Mouse (Mus musculus) midbrain, embryonic 14.5 days (tissue): ENCODE results near the gene RPS10-NUDT3. TPM values are rescaled to one million over a fixed set of nuclear protein-coding genes. Genes with fewer than 3 reads are reported as not detected.

Source experiments
- ATAC-seq: fragments of 200-750 bp; cut with Nextera tagmentation; 2 replicates; pipeline ENCODE4 v1.8.0; 2017; ENCODE audit warnings: moderate number of reproducible peaks, moderate library complexity; ENCODE audit not compliant: low FRiP score, low TSS enrichment
- DNase-seq: peaks from one replicate; pipeline ENCODE4 v3.0.0-alpha.2; 2015
- H3K27ac ChIP-seq: fragments of 300-500 bp; sonication (generic); replicated peaks from 2 replicates; pipeline ENCODE4 v1.5.1; 2014; ENCODE audit warnings: mild to moderate bottlenecking, low read depth, low read length, moderate library complexity
- H3K27me3 ChIP-seq: fragments of 300-500 bp; sonication (generic); 2 replicates; pipeline ENCODE4 v1.6.1; 2014; ENCODE audit warnings: low read length, control low read depth, mixed read lengths; ENCODE audit not compliant: control insufficient read depth, insufficient read depth
- H3K36me3 ChIP-seq: fragments of 300-500 bp; sonication (generic); 2 replicates; pipeline ENCODE4 v1.6.1; 2014; ENCODE audit warnings: low read length, control low read depth; ENCODE audit not compliant: control insufficient read depth, insufficient read depth
- H3K4me1 ChIP-seq: fragments of 300-500 bp; sonication (generic); 2 replicates; pipeline ENCODE4 v1.6.1; 2014; ENCODE audit warnings: mild to moderate bottlenecking, antibody characterized with exemption, low read length, control low read depth; ENCODE audit not compliant: control insufficient read depth, insufficient read depth
- H3K4me2 ChIP-seq: fragments of 300-500 bp; sonication (generic); 2 replicates; pipeline ENCODE4 v1.6.1; 2014; ENCODE audit warnings: mild to moderate bottlenecking, low read length, moderate library complexity
- H3K4me3 ChIP-seq: fragments of 300-500 bp; sonication (generic); replicated peaks from 2 replicates; pipeline ENCODE4 v1.5.1; 2014; ENCODE audit warnings: low read depth, low read length
- H3K9ac ChIP-seq: fragments of 300-500 bp; sonication (generic); replicated peaks from 2 replicates; pipeline ENCODE4 v1.6.1; 2014; ENCODE audit warnings: mild to moderate bottlenecking, low read length, moderate library complexity
- H3K9me3 ChIP-seq: fragments of 300-500 bp; sonication (generic); 2 replicates; pipeline ENCODE4 v1.6.1; 2016; ENCODE audit warnings: low read length, control low read depth, mixed read lengths; ENCODE audit not compliant: control insufficient read depth
- WGBS: fragments of 180-500 bp; shearing (Covaris S2); extraction: QIAGEN DNeasy Blood & Tissue Kit; methylation state at CpG from one replicate; pipeline ENCODE4 v1.1.7; 2014; 5-methylcytosine and 5-hydroxymethylcytosine counted together
- polyA plus RNA-seq: library from polyadenylated mRNA; unstranded; fragments of >200 nt; fragmentation: Nextera tagmentation; extraction: Ambion mirVana; gene quantifications from 2 replicates; pipeline ENCODE4 v1.2.1, GENCODE M21; 2014

RPS10-NUDT3 gene
- polyA plus RNA-seq, 1 experiment from 2014 or later: not detected

GRCm38 (mm10) chr17:27552215-27553201, 82.5 kb downstream of the RPS10-NUDT3 start:
- Histone ChIP-seq H3K4me1 (peaks cover 15% of the 10 kb centered on the region), H3K9ac (no peak overlapping the region), H3K4me2 (no peak overlapping the region), H3K4me3 (no peak overlapping the region), H3K27ac (no peak overlapping the region), H3K36me3 (no peaks in the 10 kb centered on the region), H3K9me3 (no peaks in the 10 kb centered on the region), H3K27me3 (peaks cover 6% of the 10 kb centered on the region; the same call in 1 of the 2 replicates)
- WGBS: 76% methylated on average over 23 of the region's 23 CpGs
- DNase-seq (no peak), ATAC-seq (no peak)

GRCm38 (mm10) chr17:27551393-27551940, 83.6 kb downstream of the RPS10-NUDT3 start:
- Histone ChIP-seq H3K4me1 (peaks cover 15% of the 10 kb centered on the region), H3K4me3 (no peak overlapping the region), H3K9ac (no peak overlapping the region), H3K27me3 (peaks cover 6% of the 10 kb centered on the region; the same call in 1 of the 2 replicates), H3K27ac (no peak overlapping the region), H3K9me3 (no peaks in the 10 kb centered on the region), H3K4me2 (no peak overlapping the region), H3K36me3 (no peaks in the 10 kb centered on the region)
- DNase-seq (no peak), ATAC-seq (no peak)
- WGBS: 67% methylated on average over 10 of the region's 10 CpGs

GRCm38 (mm10) chr17:27549234-27549633, 85.8 kb downstream of the RPS10-NUDT3 start:
- Histone ChIP-seq H3K4me2 (no peak overlapping the region), H3K4me1 (0 out of 2 replicates have a peak, but pooled peaks cover 3% of the 10 kb centered on the region), H3K27me3 (no peaks in the 10 kb centered on the region), H3K27ac (no peak overlapping the region), H3K9me3 (no peaks in the 10 kb centered on the region), H3K9ac (no peak overlapping the region), H3K4me3 (no peak overlapping the region), H3K36me3 (no peaks in the 10 kb centered on the region)
- DNase-seq (no peak), ATAC-seq (no peak)
- 34% methylated on average over 8 of the region's 8 CpGs for WGBS

- H3K27ac ChIP-seq: no peak overlapping the region
- ATAC-seq (no peak), DNase-seq (no peak)
- H3K27me3 ChIP-seq: no peaks in the 10 kb centered on the region
- no peak overlapping the region for H3K9ac ChIP-seq
- H3K4me3 ChIP-seq: no peak overlapping the region
- WGBS: 75% methylated on average over 9 of the region's 9 CpGs
- H3K4me1 ChIP-seq: 0 out of 2 replicates have a peak, but pooled peaks cover 3% of the 10 kb centered on the region
- H3K4me2 ChIP-seq: no peak overlapping the region
- H3K9me3 ChIP-seq: no peaks in the 10 kb centered on the region
- H3K36me3 ChIP-seq: no peaks in the 10 kb centered on the region
Observed at GRCm38 (mm10) chr17:27547253-27547868, 87.7 kb downstream of the RPS10-NUDT3 start.

- no peak overlapping the region for H3K4me2 ChIP-seq
- WGBS: 66% methylated on average over 7 of the region's 7 CpGs
- no peaks in the 10 kb centered on the region for H3K36me3 ChIP-seq
- H3K9ac ChIP-seq: no peak overlapping the region
- no peak overlapping the region for H3K27ac ChIP-seq
- 0 out of 2 replicates have a peak, but pooled peaks cover 3% of the 10 kb centered on the region for H3K4me1 ChIP-seq
- ATAC-seq (no peak), DNase-seq (no peak)
- H3K27me3 ChIP-seq: no peaks in the 10 kb centered on the region
- no peaks in the 10 kb centered on the region for H3K9me3 ChIP-seq
- no peak overlapping the region for H3K4me3 ChIP-seq
Observed at GRCm38 (mm10) chr17:27546574-27547085, 88.4 kb downstream of the RPS10-NUDT3 start.

GRCm38 (mm10) chr17:27545991-27546390, 89.0 kb downstream of the RPS10-NUDT3 start:
- no peak for ATAC-seq
- Histone ChIP-seq H3K27ac (no peak overlapping the region), H3K4me1 (0 out of 2 replicates have a peak, but pooled peaks cover 3% of the 10 kb centered on the region), H3K9ac (no peak overlapping the region), H3K36me3 (no peaks in the 10 kb centered on the region), H3K9me3 (no peaks in the 10 kb centered on the region), H3K4me2 (no peak overlapping the region), H3K4me3 (no peak overlapping the region), H3K27me3 (no peaks in the 10 kb centered on the region)
- WGBS: 45% methylated on average over 12 of the region's 12 CpGs
- no peak for DNase-seq

GRCm38 (mm10) chr17:27544551-27544950, 90.5 kb downstream of the RPS10-NUDT3 start:
- no peak overlapping the region for H3K9ac ChIP-seq
- DNase-seq (no peak), ATAC-seq (no peak)
- H3K4me2 ChIP-seq: no peak overlapping the region
- no peak overlapping the region for H3K4me3 ChIP-seq
- H3K4me1 ChIP-seq: 0 out of 2 replicates have a peak, but pooled peaks cover 3% of the 10 kb centered on the region
- H3K27me3 ChIP-seq: no peaks in the 10 kb centered on the region
- no peak overlapping the region for H3K27ac ChIP-seq
- WGBS: 78% methylated on average over 11 of the region's 11 CpGs
- no peaks in the 10 kb centered on the region for H3K36me3 ChIP-seq
- H3K9me3 ChIP-seq: no peaks in the 10 kb centered on the region

GRCm38 (mm10) chr17:27541984-27542383, 93.0 kb downstream of the RPS10-NUDT3 start:
- no peaks in the 10 kb centered on the region for H3K36me3 ChIP-seq
- H3K27me3 ChIP-seq: no peaks in the 10 kb centered on the region
- no peak overlapping the region for H3K9ac ChIP-seq
- H3K27ac ChIP-seq: no peak overlapping the region
- no peaks in the 10 kb centered on the region for H3K4me1 ChIP-seq
- 87% methylated on average over 3 of the region's 3 CpGs for WGBS
- no peak for DNase-seq
- no peak for ATAC-seq
- H3K4me3 ChIP-seq: no peak overlapping the region
- H3K4me2 ChIP-seq: no peak overlapping the region
- no peaks in the 10 kb centered on the region for H3K9me3 ChIP-seq
